In the genomic region with DNA sequence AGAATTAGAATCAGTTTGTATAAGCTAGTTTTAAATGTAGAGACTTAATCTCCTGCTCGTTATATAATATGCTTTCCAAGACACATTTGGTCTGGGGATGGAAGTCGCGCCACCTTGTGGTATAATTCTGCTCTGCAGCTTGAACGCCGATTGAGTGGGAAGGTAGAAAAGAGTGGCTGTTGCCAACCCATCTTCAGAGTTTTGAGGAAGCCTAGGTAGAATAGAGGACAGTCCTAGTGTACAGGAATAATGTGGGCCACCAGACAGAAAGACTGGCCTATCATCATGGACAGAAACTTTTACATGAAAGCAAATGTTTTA, we compare ENCODE assay signal across 9 mouse cellular contexts. TPM values are rescaled to one million over a fixed set of nuclear protein-coding genes. Genes with fewer than 3 reads are reported as not detected.
DNase-seq lines count a peak whose midpoint lies in the region; ATAC-seq lines count a peak whose summit lies in the region.
"Had no signal": no experiment of that assay in that cellular context is flagged by ENCODE, and none has a peak within 500 bp of the region (broad histone marks: within the 10 kb centered on the region; RNA-seq: fewer than 3 reads in every experiment).

No protein-coding gene starts in this region.

- DNase-seq in heart, adult 18-20 months, result peak; percentile 2 to 11
- no peak for DNase-seq in heart, adult 11 months
- peak; percentile 4 for DNase-seq in CD4-positive helper T cell, adult 2 months (ENCODE audit: low read depth, low spot score)
- peak; percentile 46 for DNase-seq in adrenal gland, postnatal 25 days
- peak; percentile 34 for DNase-seq in layer of hippocampus, adult 9-11 months
- peak; percentile 57 for DNase-seq in lung, postnatal 14 days
- peak; percentile 40 for DNase-seq in thymus, postnatal 14 days

- H3K27ac ChIP-seq in embryonic facial prominence, embryonic 13.5 days, result no peak overlapping the region
- H3K27ac ChIP-seq: macrophage had no signal

- H3K27me3 ChIP-seq in embryonic facial prominence, embryonic 13.5 days, result no peaks in the 10 kb centered on the region

- no peak overlapping the region for H3K9ac ChIP-seq in embryonic facial prominence, embryonic 13.5 days

- peak overlapping the region; percentile 35 for H3K4me2 ChIP-seq in embryonic facial prominence, embryonic 13.5 days

- no peaks in the 10 kb centered on the region for H3K36me3 ChIP-seq in embryonic facial prominence, embryonic 13.5 days

- H3K4me1 ChIP-seq in embryonic facial prominence, embryonic 13.5 days, result no peaks in the 10 kb centered on the region

- H3K4me3 ChIP-seq in embryonic facial prominence, embryonic 13.5 days, result no peak overlapping the region

- 17% methylated on average over 5 of the region's 5 CpGs for WGBS in embryonic facial prominence, embryonic 13.5 days

- H3K9me3 ChIP-seq in embryonic facial prominence, embryonic 13.5 days, result no peaks in the 10 kb centered on the region

- no peak for ATAC-seq in embryonic facial prominence, embryonic 13.5 days (ENCODE audit: insufficient number of reproducible peaks, insufficient read depth, low FRiP score, low TSS enrichment, low read depth)

RNA-seq across cellular contexts. Expression of a gene that starts 11.1 kb away (rescaled TPM):
- total RNA-seq in heart, adult 18-20 months (2021), result under 1 TPM; 0.87 to 0.98 TPM
- 7.0 and 10.3 TPM in 2 replicates for total RNA-seq in adrenal gland, postnatal 25 days (2021)
- polyA plus RNA-seq in embryonic facial prominence, embryonic 13.5 days (2015; fragmentation: Nextera tagmentation; extraction: Ambion mirVana), result 60.8 and 65.9 TPM in 2 replicates
- polyA plus RNA-seq: macrophage had no signal

RNA-seq across cellular contexts. Expression of a gene that starts 42.6 kb away (rescaled TPM):
- not detected for total RNA-seq in heart, adult 18-20 months (2021)
- not detected in 2 replicates for total RNA-seq in adrenal gland, postnatal 25 days (2021)
- not detected in 2 replicates for polyA plus RNA-seq in embryonic facial prominence, embryonic 13.5 days (2015; fragmentation: Nextera tagmentation; extraction: Ambion mirVana)
- polyA plus RNA-seq: macrophage had no signal

RNA-seq across cellular contexts. Expression of a gene that starts 44.4 kb away (rescaled TPM):
- 10 to 100 TPM; 12.3 to 14.7 TPM for total RNA-seq in heart, adult 18-20 months (2021)
- total RNA-seq in adrenal gland, postnatal 25 days (2021), result 44.4 and 51.1 TPM in 2 replicates
- 222 and 235 TPM in 2 replicates for polyA plus RNA-seq in embryonic facial prominence, embryonic 13.5 days (2015; fragmentation: Nextera tagmentation; extraction: Ambion mirVana)

RNA-seq across cellular contexts. Expression of a gene that starts 59.7 kb away (rescaled TPM):
- total RNA-seq in heart, adult 18-20 months (2021), result not detected
- 16.1 and 27.7 TPM in 2 replicates for total RNA-seq in adrenal gland, postnatal 25 days (2021)
- polyA plus RNA-seq in embryonic facial prominence, embryonic 13.5 days (2015; fragmentation: Nextera tagmentation; extraction: Ambion mirVana), result 140 and 144 TPM in 2 replicates
- polyA plus RNA-seq: macrophage had no signal
